Mouse (Mus musculus) forebrain, embryonic 15.5 days (tissue): ENCODE measurements around the gene Arid1b. TPM values are rescaled to one million over a fixed set of nuclear protein-coding genes. Genes with fewer than 3 reads are reported as not detected.
"Not testable (repeated sequence)": the region's sequence is repeated elsewhere in the genome, so short reads cannot be mapped to it uniquely, and the experiment has no call there.

Experiments used
- ATAC-seq: fragments of 200-750 bp; cut with Nextera tagmentation; replicated peaks from 2 replicates; pipeline ENCODE4 v1.8.0; 2017; ENCODE audit warnings: mild to moderate bottlenecking, moderate TSS enrichment, moderate library complexity
- H3K27ac ChIP-seq: fragments of 300-500 bp; sonication (generic); replicated peaks from 2 replicates; pipeline ENCODE4 v1.5.1; 2015; ENCODE audit warnings: mild to moderate bottlenecking, inconsistent platforms
- H3K27me3 ChIP-seq: fragments of 300-500 bp; sonication (generic); 2 replicates; pipeline ENCODE4 v1.6.1; 2015; ENCODE audit warnings: inconsistent platforms
- H3K36me3 ChIP-seq: fragments of 300-500 bp; sonication (generic); 2 replicates; pipeline ENCODE4 v1.6.1; 2015; ENCODE audit warnings: mild to moderate bottlenecking, inconsistent platforms
- H3K4me1 ChIP-seq: fragments of 300-500 bp; sonication (generic); 2 replicates; pipeline ENCODE4 v1.6.1; 2015; ENCODE audit warnings: inconsistent platforms
- H3K4me2 ChIP-seq: fragments of 300-500 bp; sonication (generic); replicated peaks from 2 replicates; pipeline ENCODE4 v1.6.1; 2015; ENCODE audit warnings: mild to moderate bottlenecking, inconsistent platforms
- H3K4me3 ChIP-seq: fragments of 300-500 bp; sonication (generic); 2 replicates; pipeline ENCODE4 v1.5.1; 2015; ENCODE audit warnings: mild to moderate bottlenecking, inconsistent platforms
- H3K9ac ChIP-seq: fragments of 300-500 bp; sonication (generic); replicated peaks from 2 replicates; pipeline ENCODE4 v1.6.1; 2015; ENCODE audit warnings: mild to moderate bottlenecking, inconsistent platforms
- H3K9me3 ChIP-seq: fragments of 300-500 bp; sonication (generic); 2 replicates; pipeline ENCODE4 v1.6.1; 2016; ENCODE audit warnings: inconsistent platforms
- WGBS: fragments of 180-500 bp; shearing (Covaris S2); methylation state at CpG from one replicate; pipeline ENCODE4 v1.1.7; 2015; ENCODE audit warnings: mixed read lengths; 5-methylcytosine and 5-hydroxymethylcytosine counted together
- polyA plus RNA-seq: library from polyadenylated mRNA; unstranded; fragments of >200 nt; fragmentation: Nextera tagmentation; extraction: Ambion mirVana; gene quantifications from 2 replicates; pipeline ENCODE4 v1.2.1, GENCODE M21; 2015

Gene Arid1b
- polyA plus RNA-seq, 1 experiment from 2014 or later, result 14.8 TPM

- Histone ChIP-seq H3K4me1 (peaks cover 48% of the 10 kb centered on the region), H3K4me3 (no peak overlapping the region), H3K27ac (no peak overlapping the region), H3K9ac (no peak overlapping the region), H3K4me2 (no peak overlapping the region), H3K9me3 (no peaks in the 10 kb centered on the region), H3K36me3 (no peaks in the 10 kb centered on the region), H3K27me3 (no peaks in the 10 kb centered on the region)
- no peak for ATAC-seq
- WGBS, result 78% methylated on average over 4 of the region's 4 CpGs
Observed at GRCm38 (mm10) chr17:5110159-5110558, 116.0 kb downstream of the Arid1b start.

GRCm38 (mm10) chr17:5110981-5111380 lies 116.8 kb downstream of the Arid1b start:
- not testable (repeated sequence) for H3K4me2 ChIP-seq, H3K4me3 ChIP-seq, H3K27ac ChIP-seq, H3K27me3 ChIP-seq, H3K9me3 ChIP-seq, H3K9ac ChIP-seq, ATAC-seq, H3K36me3 ChIP-seq
- H3K4me1 ChIP-seq, result peaks cover 40% of the 10 kb centered on the region
- 71% methylated on average over 5 of the region's 5 CpGs for WGBS

- H3K9me3 ChIP-seq, result no peaks in the 10 kb centered on the region
- peaks cover 29% of the 10 kb centered on the region for H3K4me1 ChIP-seq
- H3K27ac ChIP-seq, result no peak overlapping the region
- H3K9ac ChIP-seq, result no peak overlapping the region
- no peak for ATAC-seq
- no peaks in the 10 kb centered on the region for H3K27me3 ChIP-seq
- H3K36me3 ChIP-seq, result no peaks in the 10 kb centered on the region
- WGBS, result 97% methylated on average over 4 of the region's 4 CpGs
- no peak overlapping the region for H3K4me2 ChIP-seq
- no peak overlapping the region for H3K4me3 ChIP-seq
Observed at GRCm38 (mm10) chr17:5112116-5112515, 118.0 kb downstream of the Arid1b start.

- 86% methylated on average over 6 of the region's 6 CpGs for WGBS
- H3K4me1 ChIP-seq, result peaks cover 16% of the 10 kb centered on the region
- ATAC-seq, result no peak
- no peak overlapping the region for H3K9ac ChIP-seq
- no peaks in the 10 kb centered on the region for H3K27me3 ChIP-seq
- H3K27ac ChIP-seq, result no peak overlapping the region
- H3K36me3 ChIP-seq, result no peaks in the 10 kb centered on the region
- H3K4me2 ChIP-seq, result no peak overlapping the region
- no peaks in the 10 kb centered on the region for H3K9me3 ChIP-seq
- no peak overlapping the region for H3K4me3 ChIP-seq
Observed at GRCm38 (mm10) chr17:5115952-5116351, 121.8 kb downstream of the Arid1b start.

GRCm38 (mm10) chr17:5116990-5117389 lies 122.9 kb downstream of the Arid1b start:
- ATAC-seq, result no peak
- Histone ChIP-seq H3K9me3 (no peaks in the 10 kb centered on the region), H3K27me3 (no peaks in the 10 kb centered on the region), H3K4me1 (peaks cover 24% of the 10 kb centered on the region), H3K36me3 (no peaks in the 10 kb centered on the region), H3K27ac (no peak overlapping the region), H3K9ac (no peak overlapping the region), H3K4me2 (no peak overlapping the region), H3K4me3 (no peak overlapping the region)
- 62% methylated on average over 2 of the region's 2 CpGs for WGBS

- no peak for ATAC-seq
- WGBS, result 96% methylated on average over 4 of the region's 4 CpGs
- H3K4me1 ChIP-seq, result peaks cover 31% of the 10 kb centered on the region
- no peak overlapping the region for H3K27ac ChIP-seq
- no peak overlapping the region for H3K4me3 ChIP-seq
- no peaks in the 10 kb centered on the region for H3K27me3 ChIP-seq
- H3K9me3 ChIP-seq, result no peaks in the 10 kb centered on the region
- H3K9ac ChIP-seq, result no peak overlapping the region
- H3K4me2 ChIP-seq, result no peak overlapping the region
- no peaks in the 10 kb centered on the region for H3K36me3 ChIP-seq
Observed at GRCm38 (mm10) chr17:5118171-5118570, 124.0 kb downstream of the Arid1b start.

GRCm38 (mm10) chr17:5124643-5125042 lies 130.5 kb downstream of the Arid1b start:
- Histone ChIP-seq H3K27me3 (no peaks in the 10 kb centered on the region), H3K9ac (no peak overlapping the region), H3K27ac (no peak overlapping the region), H3K4me3 (no peak overlapping the region), H3K4me2 (no peak overlapping the region), H3K9me3 (no peaks in the 10 kb centered on the region), H3K36me3 (no peaks in the 10 kb centered on the region), H3K4me1 (peaks cover 40% of the 10 kb centered on the region)
- ATAC-seq, result no peak
- WGBS, result 78% methylated on average over 2 of the region's 2 CpGs

- no peak overlapping the region for H3K9ac ChIP-seq
- 72% methylated on average over 5 of the region's 5 CpGs for WGBS
- peaks cover 37% of the 10 kb centered on the region for H3K4me1 ChIP-seq
- no peak overlapping the region for H3K4me3 ChIP-seq
- H3K9me3 ChIP-seq, result no peaks in the 10 kb centered on the region
- no peak for ATAC-seq
- H3K36me3 ChIP-seq, result no peaks in the 10 kb centered on the region
- no peak overlapping the region for H3K4me2 ChIP-seq
- H3K27me3 ChIP-seq, result no peaks in the 10 kb centered on the region
- H3K27ac ChIP-seq, result no peak overlapping the region
Observed at GRCm38 (mm10) chr17:5125084-5125855, 131.1 kb downstream of the Arid1b start.

- 88% methylated on average over 5 of the region's 5 CpGs for WGBS
- Histone ChIP-seq H3K4me2 (no peak overlapping the region), H3K9me3 (no peaks in the 10 kb centered on the region), H3K27ac (no peak overlapping the region; the same call in 1 of the 2 replicates), H3K27me3 (no peaks in the 10 kb centered on the region), H3K4me1 (peaks cover 35% of the 10 kb centered on the region), H3K9ac (no peak overlapping the region), H3K36me3 (no peaks in the 10 kb centered on the region), H3K4me3 (no peak overlapping the region)
- ATAC-seq, result no peak
Observed at GRCm38 (mm10) chr17:5125856-5126806, 132.0 kb downstream of the Arid1b start.

GRCm38 (mm10) chr17:5129606-5130005 lies 135.5 kb downstream of the Arid1b start:
- Histone ChIP-seq H3K9ac (no peak overlapping the region), H3K4me3 (no peak overlapping the region), H3K4me1 (peaks cover 22% of the 10 kb centered on the region), H3K36me3 (no peaks in the 10 kb centered on the region), H3K9me3 (no peaks in the 10 kb centered on the region), H3K4me2 (no peak overlapping the region), H3K27me3 (no peaks in the 10 kb centered on the region), H3K27ac (no peak overlapping the region)
- no peak for ATAC-seq
- 83% methylated on average over 2 of the region's 2 CpGs for WGBS

- Histone ChIP-seq H3K4me2 (no peak overlapping the region), H3K27me3 (no peaks in the 10 kb centered on the region), H3K9me3 (no peaks in the 10 kb centered on the region), H3K4me3 (no peak overlapping the region), H3K36me3 (no peaks in the 10 kb centered on the region), H3K9ac (no peak overlapping the region), H3K27ac (no peak overlapping the region), H3K4me1 (peaks cover 17% of the 10 kb centered on the region)
- 93% methylated on average over 4 of the region's 4 CpGs for WGBS
- ATAC-seq, result no peak
Observed at GRCm38 (mm10) chr17:5130116-5130515, 136.0 kb downstream of the Arid1b start.

GRCm38 (mm10) chr17:5131706-5132105 lies 137.6 kb downstream of the Arid1b start:
- Histone ChIP-seq H3K9me3 (no peaks in the 10 kb centered on the region), H3K36me3 (no peaks in the 10 kb centered on the region), H3K27ac (no peak overlapping the region), H3K4me1 (peaks cover 13% of the 10 kb centered on the region), H3K27me3 (no peaks in the 10 kb centered on the region), H3K9ac (no peak overlapping the region), H3K4me2 (no peak overlapping the region), H3K4me3 (no peak overlapping the region)
- no peak for ATAC-seq
- 95% methylated on average over 6 of the region's 6 CpGs for WGBS
